Mouse (Mus musculus) ES-E14 (cell line): ENCODE results near the gene Paxx.

ENCODE experiments used
- CHD2 ChIP-seq: IDR thresholded peaks from 2 replicates; pipeline ENCODE4 v1.6.1; 2014; ENCODE audit warnings: mild to moderate bottlenecking, low read depth, low read length, inconsistent platforms
- MAFK ChIP-seq: IDR thresholded peaks from 2 replicates; pipeline ENCODE4 v1.6.1; 2014; ENCODE audit warnings: mild to moderate bottlenecking, low read depth, low read length, inconsistent platforms; ENCODE audit not compliant: insufficient read depth
- ZC3H11A ChIP-seq: IDR thresholded peaks from 2 replicates; pipeline ENCODE4 v1.6.1; 2012; ENCODE audit warnings: low read depth, mild to moderate bottlenecking, inconsistent platforms, low read length, borderline replicate concordance
- ZNF384 ChIP-seq: IDR thresholded peaks from 2 replicates; pipeline ENCODE4 v1.6.1; 2012; ENCODE audit warnings: low read depth, low read length, inconsistent platforms

GRCm38 (mm10) chr2:25433101-25433500 lies 27.8 kb downstream of the Paxx start:
- no peak for TF ChIP-seq ZNF384
- TF ChIP-seq MAFK: no peak
- TF ChIP-seq ZC3H11A: no peak
- no peak for TF ChIP-seq CHD2
